Mouse (Mus musculus): ENCODE measurements at regions not wholly inside any gene's neighbourhood (a gene's known extent, or its start where the extent isn't known, plus 50 kb on each side); places are given as distances from the start of the nearest gene placed in this dataset.

DNA sequence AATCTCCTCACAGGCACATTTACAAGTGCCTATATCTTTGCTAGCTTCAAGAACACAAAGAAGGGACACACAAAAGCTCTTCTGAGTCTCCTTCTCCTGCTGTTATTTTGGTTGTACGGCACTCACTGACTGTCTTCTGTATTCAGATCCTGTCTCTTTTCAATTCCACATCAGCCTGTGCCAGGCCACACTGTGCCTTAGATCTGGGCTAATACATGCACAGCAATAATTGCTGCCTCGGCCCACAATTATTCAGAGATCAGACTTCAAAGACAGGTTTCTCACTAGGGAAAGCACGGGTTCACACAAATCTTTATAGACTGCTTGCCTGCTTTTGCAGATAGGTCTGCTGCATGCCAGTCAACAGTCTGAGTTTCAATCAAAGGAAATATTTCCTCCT, 617.8 kb downstream of the Ipo11 start:
- no peak for TF ChIP-seq POLR2A (IDR thresholded peaks at IDR 0.05; ENCODE audit: low read depth, low read length)
- no peak for TF ChIP-seq CTCF (conservative IDR thresholded peaks at IDR 0.05; ENCODE audit: insufficient read depth, insufficient read length, low read depth, low read length)
